Mouse (Mus musculus) embryonic stem cell, embryonic (primary cell): Measurements from ENCODE around the gene Fbxw7.

Experiments
- CTCF ChIA-PET, 4 experiments: fragments of 300-600 bp in 2 of 4; fragments of 350-600 bp in 2 of 4; sonication (Branson Sonifier 250); formaldehyde crosslinking; loops; one replicate each; lab custom pipeline; 2022; ENCODE audit warnings: inconsistent platforms in 2 of 4; lab: Charles Lee
- POLR2A ChIA-PET, 4 experiments: fragments of 300-600 bp in 2 of 4; fragments of 350-600 bp in 2 of 4; sonication (Branson Sonifier 250); formaldehyde crosslinking; loops; one replicate each; lab custom pipeline; 2022; ENCODE audit warnings: antibody characterized with exemption in 4 of 4, inconsistent platforms in 1 of 4; lab: Charles Lee

Fbxw7 gene

DNA sequence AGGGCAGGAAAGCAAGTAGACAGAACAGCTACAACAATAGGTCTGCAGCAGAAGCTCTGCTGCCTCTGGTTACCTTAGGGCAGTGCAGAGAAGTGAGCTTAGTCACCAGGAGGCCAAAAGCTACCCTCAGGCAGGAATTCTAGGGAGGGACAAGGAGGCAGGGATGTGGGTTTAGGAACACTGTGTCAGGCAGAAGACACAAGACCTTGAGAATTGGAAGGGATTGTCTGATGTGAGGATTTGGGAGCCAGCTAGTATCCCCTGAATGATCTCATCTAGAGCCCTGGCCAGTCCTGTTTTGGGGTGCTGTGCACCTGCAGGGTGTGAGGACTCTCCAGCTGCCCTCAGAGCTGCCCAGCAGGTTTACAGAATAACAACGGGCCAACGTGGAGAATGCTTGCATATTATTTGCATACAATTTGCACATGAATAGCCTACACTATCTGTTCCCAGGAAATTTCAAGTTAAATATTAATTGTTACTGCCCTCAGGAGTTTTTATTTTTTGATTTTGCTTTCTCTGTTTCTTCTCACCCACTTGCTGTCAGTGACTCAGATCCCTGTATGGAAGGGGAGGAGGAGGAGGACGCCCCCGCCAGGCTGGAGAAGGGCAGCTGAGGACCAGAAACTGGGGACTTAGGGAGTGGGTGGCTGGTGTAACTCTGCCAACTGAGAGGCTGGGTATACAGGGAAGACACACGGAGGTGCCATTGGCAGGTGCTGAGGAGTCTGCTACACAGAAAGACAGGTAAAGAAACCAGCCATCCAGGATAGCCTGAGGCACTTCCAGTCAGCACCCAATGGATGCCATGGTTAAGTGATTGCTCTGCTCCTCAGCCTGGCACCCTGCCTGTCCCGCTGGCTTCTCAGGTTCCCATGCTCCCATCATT lies 210.0 kb downstream of the Fbxw7 start:
- CTCF ChIA-PET: no interaction called here
- POLR2A ChIA-PET: interaction anchor here in 1 of 4 experiments (0.7 to 1.0 kb wide), 4 partner anchors 13 to 210 kb away, joined by 3 read pairs; partner anchors contain the start of gene Fbxw7
